Mouse (Mus musculus): ENCODE data around the gene Srsf2. TPM values are rescaled to one million over a fixed set of nuclear protein-coding genes. Genes with fewer than 3 reads are reported as not detected.

The Srsf2 gene
- polyA plus RNA-seq, 1 experiment: 1,171 TPM

DNA sequence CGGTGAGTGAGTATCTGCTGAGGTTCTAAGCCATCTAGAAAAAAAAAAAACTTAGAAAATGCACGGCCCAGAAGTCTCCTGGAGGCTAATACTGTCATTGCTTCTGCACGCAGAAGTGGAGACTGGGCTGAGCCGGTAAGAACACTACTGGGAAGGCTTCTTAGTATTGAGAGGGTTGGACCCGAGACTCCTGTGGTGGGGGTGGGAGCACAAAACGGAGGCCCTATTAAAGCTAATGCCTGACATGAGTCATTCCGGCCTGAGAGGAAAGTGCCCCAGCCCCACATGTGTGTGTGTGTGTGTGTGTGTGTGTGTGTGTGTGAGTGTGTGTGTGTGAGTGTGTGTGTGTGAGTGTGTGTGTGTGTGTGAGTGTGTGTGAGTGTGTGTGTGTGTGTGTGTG is 45.8 kb downstream of the Srsf2 start:
- Histone ChIP-seq H3K4me3 (ENCODE audit: control insufficient read depth, insufficient read depth, low read length) (no peak overlapping the region), H3K27ac (ENCODE audit: control insufficient read depth, insufficient read depth, low read length) (no peak overlapping the region), H3K36me3 (ENCODE audit: control insufficient read depth, insufficient read depth, low read length) (no peaks in the 10 kb centered on the region), H3K27me3 (ENCODE audit: control insufficient read depth, insufficient read depth, low read length) (no peaks in the 10 kb centered on the region), H3K4me1 (replicated peaks; ENCODE audit: control insufficient read depth, insufficient read depth, low read length) (peaks cover 33% of the 10 kb centered on the region)
- no peak for TF ChIP-seq POLR2A (IDR thresholded peaks at IDR 0.05; ENCODE audit: control insufficient read depth, extremely low read depth, insufficient read depth, low read length, poor library complexity)
- TF ChIP-seq CTCF (IDR thresholded peaks at IDR 0.05; ENCODE audit: borderline replicate concordance, control insufficient read depth, extremely low read depth, insufficient read depth, low read length, poor library complexity): no peak
- DNase-seq: no peak
- 87% methylated on average over 7 of the region's 7 CpGs for WGBS

GRCm38 (mm10) chr11:116806136-116807071 is 46.5 kb downstream of the Srsf2 start:
- Histone ChIP-seq H3K4me3 (ENCODE audit: control insufficient read depth, insufficient read depth, low read length) (no peak overlapping the region), H3K4me1 (replicated peaks; ENCODE audit: control insufficient read depth, insufficient read depth, low read length) (peaks cover 29% of the 10 kb centered on the region), H3K27me3 (ENCODE audit: control insufficient read depth, insufficient read depth, low read length) (no peaks in the 10 kb centered on the region), H3K27ac (ENCODE audit: control insufficient read depth, insufficient read depth, low read length) (no peak overlapping the region), H3K36me3 (ENCODE audit: control insufficient read depth, insufficient read depth, low read length) (no peaks in the 10 kb centered on the region)
- WGBS: 88% methylated on average over 15 of the region's 15 CpGs
- TF ChIP-seq CTCF (IDR thresholded peaks at IDR 0.05; ENCODE audit: borderline replicate concordance, control insufficient read depth, extremely low read depth, insufficient read depth, low read length, poor library complexity) (no peak), POLR2A (IDR thresholded peaks at IDR 0.05; ENCODE audit: control insufficient read depth, extremely low read depth, insufficient read depth, low read length, poor library complexity) (no peak)
- no peak for DNase-seq

GRCm38 (mm10) chr11:116802709-116803108 is 50.2 kb downstream of the Srsf2 start:
- 36% methylated on average over 5 of the region's 5 CpGs for WGBS
- no peak overlapping the region for H3K4me3 ChIP-seq (ENCODE audit: control insufficient read depth, insufficient read depth, low read length)

GRCm38 (mm10) chr11:116801106-116801505 is 51.8 kb downstream of the Srsf2 start:
- no peak for DNase-seq
- 85% methylated on average over 5 of the region's 5 CpGs for WGBS
- no peaks in the 10 kb centered on the region for H3K36me3 ChIP-seq (ENCODE audit: control insufficient read depth, insufficient read depth, low read length)

More at GRCm38 (mm10) chr11:116802709-116803108, 50.2 kb downstream of the Srsf2 start:
- peaks cover 16% of the 10 kb centered on the region for H3K4me1 ChIP-seq (replicated peaks; ENCODE audit: control insufficient read depth, insufficient read depth, low read length)
- no peaks in the 10 kb centered on the region for H3K27me3 ChIP-seq (ENCODE audit: control insufficient read depth, insufficient read depth, low read length)
- H3K36me3 ChIP-seq (ENCODE audit: control insufficient read depth, insufficient read depth, low read length): no peaks in the 10 kb centered on the region
- DNase-seq: no peak
- TF ChIP-seq POLR2A (IDR thresholded peaks at IDR 0.05; ENCODE audit: control insufficient read depth, extremely low read depth, insufficient read depth, low read length, poor library complexity) (no peak), CTCF (IDR thresholded peaks at IDR 0.05; ENCODE audit: borderline replicate concordance, control insufficient read depth, extremely low read depth, insufficient read depth, low read length, poor library complexity) (no peak)
- H3K27ac ChIP-seq (ENCODE audit: control insufficient read depth, insufficient read depth, low read length): no peak overlapping the region

More at GRCm38 (mm10) chr11:116801106-116801505, 51.8 kb downstream of the Srsf2 start:
- TF ChIP-seq CTCF (IDR thresholded peaks at IDR 0.05; ENCODE audit: borderline replicate concordance, control insufficient read depth, extremely low read depth, insufficient read depth, low read length, poor library complexity) (no peak), POLR2A (IDR thresholded peaks at IDR 0.05; ENCODE audit: control insufficient read depth, extremely low read depth, insufficient read depth, low read length, poor library complexity) (no peak)
- Histone ChIP-seq H3K27me3 (ENCODE audit: control insufficient read depth, insufficient read depth, low read length) (no peaks in the 10 kb centered on the region), H3K4me1 (replicated peaks; ENCODE audit: control insufficient read depth, insufficient read depth, low read length) (peaks cover 16% of the 10 kb centered on the region), H3K27ac (ENCODE audit: control insufficient read depth, insufficient read depth, low read length) (no peak overlapping the region), H3K4me3 (ENCODE audit: control insufficient read depth, insufficient read depth, low read length) (no peak overlapping the region)

Other genes starting within 250 kb of the Srsf2 start
- 40.8 and 44.4 TPM in 2 replicates for gene Rhbdf2, start 226.1 kb downstream of the Srsf2 start, polyA plus RNA-seq (2012; rRNA removed)
- gene Prcd, start 199.6 kb downstream of the Srsf2 start, polyA plus RNA-seq (2012; rRNA removed): 0.36 and 0.97 TPM in 2 replicates
- gene Cygb, start 198.8 kb downstream of the Srsf2 start, polyA plus RNA-seq (2012; rRNA removed): 9.4 and 14.0 TPM in 2 replicates
- gene St6galnac1, start 77.6 kb downstream of the Srsf2 start, polyA plus RNA-seq (2012; rRNA removed): 0.30 and 0.34 TPM in 2 replicates
- gene Mxra7, start 25.0 kb downstream of the Srsf2 start, polyA plus RNA-seq (2012; rRNA removed): 8.6 and 14.2 TPM in 2 replicates
- 69.9 and 82.6 TPM in 2 replicates for gene Mettl23, start 9.8 kb downstream of the Srsf2 start, polyA plus RNA-seq (2012; rRNA removed)
- gene Jmjd6, start 9.6 kb downstream of the Srsf2 start, polyA plus RNA-seq (2012; rRNA removed): 37.3 and 46.3 TPM in 2 replicates
- gene Mfsd11, start 654 bp downstream of the Srsf2 start, polyA plus RNA-seq (2012; rRNA removed): 32.9 and 33.0 TPM in 2 replicates
- 6.1 and 6.4 TPM in 2 replicates for gene Mgat5b, start 65.8 kb upstream of the Srsf2 start, polyA plus RNA-seq (2012; rRNA removed)

All from thymus, adult 2 months (tissue).